Mouse (Mus musculus): Measurements from ENCODE around the gene Usp8.

Usp8 gene

GRCm38 (mm10) chr2:126706759-126707437 lies at the start of gene Usp8:
Gene Usp8, plus strand, starts transcription at chr2:126707328.
- DNase-seq = peak; percentile 99

GRCm38 (mm10) chr2:126663481-126663880 lies 43.6 kb upstream of the Usp8 start:
- peak; percentile 63 for DNase-seq

- no peak for DNase-seq
These were observed 41.1 kb upstream of the Usp8 start for GRCm38 (mm10) chr2:126665984-126666383.

GRCm38 (mm10) chr2:126668621-126669252 lies 38.4 kb upstream of the Usp8 start:
- no peak for DNase-seq

- DNase-seq = no peak
These were observed 33.5 kb upstream of the Usp8 start for GRCm38 (mm10) chr2:126673317-126674242.

- peak; percentile 68 for DNase-seq
These were observed 32.5 kb upstream of the Usp8 start for GRCm38 (mm10) chr2:126674441-126675168.

GRCm38 (mm10) chr2:126675169-126676121 lies 31.7 kb upstream of the Usp8 start:
- peak; percentile 92 for DNase-seq

- no peak for DNase-seq
These were observed 31.0 kb upstream of the Usp8 start, which contains the start of gene Gabpb1 for GRCm38 (mm10) chr2:126676122-126676515. Gene Gabpb1, minus strand, starts transcription at chr2:126676337.

GRCm38 (mm10) chr2:126677366-126677765 lies 29.8 kb upstream of the Usp8 start:
- no peak for DNase-seq

- peak; percentile 16 for DNase-seq
These were observed 24.8 kb upstream of the Usp8 start for GRCm38 (mm10) chr2:126682333-126682732.

- no peak for DNase-seq
These were observed 24.2 kb upstream of the Usp8 start for GRCm38 (mm10) chr2:126682937-126683336.

GRCm38 (mm10) chr2:126691290-126691689 lies 15.8 kb upstream of the Usp8 start:
- no peak for DNase-seq

- no peak for DNase-seq
These were observed 11.8 kb upstream of the Usp8 start for GRCm38 (mm10) chr2:126695285-126695684.

- no peak for DNase-seq
These were observed 281 bp downstream of the Usp8 start for GRCm38 (mm10) chr2:126707438-126707779.

- no peak for DNase-seq
These were observed 1.2 kb downstream of the Usp8 start for GRCm38 (mm10) chr2:126708361-126708760.

- no peak for DNase-seq
These were observed 5.4 kb downstream of the Usp8 start for GRCm38 (mm10) chr2:126712526-126712925.

GRCm38 (mm10) chr2:126712950-126713349 lies 5.8 kb downstream of the Usp8 start:
- no peak for DNase-seq

GRCm38 (mm10) chr2:126729207-126729606 lies 22.1 kb downstream of the Usp8 start:
- no peak for DNase-seq

GRCm38 (mm10) chr2:126730502-126730901 lies 23.4 kb downstream of the Usp8 start:
- DNase-seq = no peak

- no peak for DNase-seq
These were observed 28.4 kb downstream of the Usp8 start for GRCm38 (mm10) chr2:126735339-126736073.

GRCm38 (mm10) chr2:126740314-126740713 lies 33.2 kb downstream of the Usp8 start:
- no peak for DNase-seq

Measured in kidney, postnatal 10 days (tissue).